Mouse (Mus musculus): Measurements from ENCODE around the gene Usp13. TPM values are rescaled to one million over a fixed set of nuclear protein-coding genes. Genes with fewer than 3 reads are reported as not detected.

Gene Usp13
- polyA plus RNA-seq (2012; rRNA removed), result 0.98 and 1.00 TPM in 2 replicates

DNA sequence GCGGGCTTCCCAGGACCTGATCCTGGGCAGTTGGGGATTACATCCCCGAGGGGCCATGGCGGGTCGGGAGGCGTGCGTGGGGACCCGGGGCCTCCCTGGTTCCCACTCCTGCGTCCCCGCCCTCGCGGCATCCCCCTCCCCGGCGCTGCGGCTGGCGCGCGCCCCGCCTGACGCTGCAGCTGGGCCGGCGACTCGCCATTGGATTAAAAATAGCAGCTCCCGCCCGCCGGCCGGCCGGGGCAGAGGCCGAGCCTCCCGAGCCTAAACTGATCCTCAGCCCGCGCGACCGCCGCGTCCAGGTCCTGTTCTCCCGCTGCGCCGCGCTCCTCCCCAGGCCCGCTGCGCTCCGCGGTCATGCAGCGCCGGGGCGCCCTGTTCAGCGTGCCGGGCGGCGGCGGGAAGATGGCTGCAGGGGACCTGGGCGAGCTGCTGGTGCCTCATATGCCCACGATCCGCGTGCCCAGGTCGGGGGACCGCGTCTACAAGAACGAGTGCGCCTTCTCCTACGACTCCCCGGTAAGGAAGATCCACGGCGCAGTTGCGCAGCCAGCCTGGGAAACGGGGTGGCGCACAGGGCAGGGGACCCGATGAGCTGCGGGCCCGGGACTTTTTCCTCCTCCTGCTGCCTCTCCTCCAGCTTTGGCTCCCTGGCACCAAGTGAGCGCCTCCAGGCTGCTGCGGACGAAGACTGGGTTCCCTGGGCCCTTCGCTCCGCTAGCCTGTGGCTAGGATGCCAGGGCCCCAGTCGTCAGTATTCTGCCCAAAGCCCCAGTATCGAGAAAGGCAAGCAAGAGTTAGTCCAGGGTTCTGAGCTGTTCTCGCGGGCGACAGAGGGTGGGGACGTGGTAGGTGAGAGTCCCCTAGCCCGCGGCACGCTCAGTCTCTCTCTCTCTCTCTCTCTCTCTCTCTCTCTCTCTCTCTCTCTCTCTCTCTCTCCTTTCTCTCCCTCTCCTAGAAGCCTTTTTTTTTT lies at the start of gene Usp13:
Gene Usp13, plus strand, starts transcription at position 190 of the 970 bp plus-strand sequence.
- no peak for DNase-seq (ENCODE audit: low read depth)

DNA sequence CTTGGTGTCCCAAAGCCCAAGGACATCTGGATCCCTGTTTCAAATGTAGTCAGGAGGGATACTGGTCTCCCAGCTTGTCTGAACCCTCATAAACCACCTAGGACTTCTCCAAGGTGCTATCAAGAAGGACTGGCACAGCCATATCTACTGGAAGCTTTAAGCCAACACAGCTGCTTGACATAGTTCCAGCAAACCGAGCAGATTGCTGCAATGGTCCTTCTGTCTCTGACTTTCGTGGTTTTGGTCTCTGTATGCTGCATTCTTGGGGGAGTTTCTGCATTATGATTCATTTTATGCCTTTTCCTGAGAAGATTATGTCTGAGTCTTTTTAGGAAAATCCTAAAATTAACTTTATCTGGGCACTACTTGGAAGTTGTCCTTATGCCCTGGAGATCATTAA lies 46.6 kb upstream of the Usp13 start:
- no peak for DNase-seq (ENCODE audit: low read depth)

DNA sequence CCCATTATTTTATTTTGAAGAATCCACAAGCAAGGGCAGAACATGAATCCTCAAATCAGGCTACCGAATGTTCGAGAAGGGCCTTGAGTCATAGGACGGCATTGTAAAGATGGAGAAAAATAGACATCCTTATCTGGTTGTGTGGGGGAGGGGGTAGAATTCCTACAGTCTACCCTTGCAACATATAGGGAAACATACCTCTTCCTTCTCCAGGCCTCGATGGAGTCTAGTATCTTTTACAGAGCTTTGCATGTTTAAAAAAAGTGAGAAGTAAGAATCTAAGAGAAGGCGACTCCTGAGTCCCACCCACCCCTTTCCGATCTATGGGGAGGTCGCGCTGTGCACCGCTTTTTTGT lies 367 bp upstream of the Usp13 start:
- DNase-seq (ENCODE audit: low read depth), result no peak

DNA sequence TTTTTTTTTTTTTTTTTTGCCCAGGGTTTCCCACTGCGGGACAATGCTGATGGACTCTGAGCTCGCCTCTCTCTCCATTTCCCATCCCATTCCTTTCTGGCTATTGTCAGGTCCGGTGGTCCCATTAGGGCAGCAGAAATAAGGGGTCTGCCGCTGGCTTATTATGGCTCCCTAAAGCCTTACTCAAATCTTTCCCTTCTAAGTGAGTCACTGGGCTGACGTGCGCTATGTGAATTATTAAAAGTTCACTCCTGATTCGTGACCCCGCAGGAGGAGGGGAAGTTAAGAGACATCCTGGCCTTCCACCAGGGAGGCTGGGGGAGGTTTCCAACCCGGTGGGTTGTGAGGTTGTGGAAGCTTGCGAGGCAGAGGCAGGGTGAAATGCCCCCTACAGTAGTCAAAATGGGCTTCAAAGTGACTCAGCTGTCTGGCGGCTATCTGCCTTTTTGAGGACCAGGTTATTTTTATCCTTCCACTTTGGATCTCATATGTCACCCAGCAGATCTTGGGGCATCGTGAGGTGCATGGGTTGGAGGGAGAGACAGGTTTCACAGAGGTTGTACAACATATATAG lies 1.1 kb downstream of the Usp13 start:
- DNase-seq (ENCODE audit: low read depth), result no peak

DNA sequence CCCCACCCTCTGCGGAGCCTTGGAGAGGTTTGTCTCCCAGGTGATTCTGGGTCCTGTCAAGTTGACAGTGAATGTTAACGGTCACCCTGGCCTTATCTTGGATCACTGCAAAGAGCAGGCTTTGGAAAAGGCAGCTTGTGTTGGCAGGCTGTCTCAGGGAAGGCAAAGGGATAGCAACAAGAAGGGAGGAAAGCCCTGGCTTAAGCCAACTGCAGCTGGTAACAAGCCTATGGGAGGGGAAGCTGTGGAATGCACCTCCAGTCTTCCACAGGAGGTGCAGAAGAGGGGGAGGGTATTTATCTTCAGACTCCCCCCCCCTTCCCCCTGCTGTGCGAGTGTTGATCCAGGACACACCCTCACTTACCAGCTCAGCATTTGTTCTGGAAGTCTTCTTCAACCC lies 5.3 kb downstream of the Usp13 start:
- DNase-seq (ENCODE audit: low read depth), result no peak

DNA sequence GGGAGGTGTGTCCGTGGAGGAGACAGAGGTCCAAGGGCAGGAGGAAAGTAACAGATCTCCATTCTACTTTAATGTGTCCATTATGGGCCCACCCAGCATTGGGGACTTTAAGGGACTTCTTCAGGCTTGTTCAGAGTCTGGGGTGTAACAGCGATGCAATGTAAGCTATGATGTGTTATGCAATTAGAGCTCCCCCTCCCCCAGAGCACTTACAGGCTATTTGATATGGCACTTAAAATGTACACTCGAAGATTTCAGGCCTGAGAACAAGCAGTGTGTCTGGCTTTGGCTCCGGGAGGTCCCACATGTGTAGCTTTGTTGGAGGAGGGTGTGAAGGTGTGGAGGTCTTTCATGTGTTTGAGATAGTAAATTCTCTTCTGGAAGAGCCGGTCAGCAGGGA lies 7.6 kb downstream of the Usp13 start:
- DNase-seq (ENCODE audit: low read depth), result no peak

DNA sequence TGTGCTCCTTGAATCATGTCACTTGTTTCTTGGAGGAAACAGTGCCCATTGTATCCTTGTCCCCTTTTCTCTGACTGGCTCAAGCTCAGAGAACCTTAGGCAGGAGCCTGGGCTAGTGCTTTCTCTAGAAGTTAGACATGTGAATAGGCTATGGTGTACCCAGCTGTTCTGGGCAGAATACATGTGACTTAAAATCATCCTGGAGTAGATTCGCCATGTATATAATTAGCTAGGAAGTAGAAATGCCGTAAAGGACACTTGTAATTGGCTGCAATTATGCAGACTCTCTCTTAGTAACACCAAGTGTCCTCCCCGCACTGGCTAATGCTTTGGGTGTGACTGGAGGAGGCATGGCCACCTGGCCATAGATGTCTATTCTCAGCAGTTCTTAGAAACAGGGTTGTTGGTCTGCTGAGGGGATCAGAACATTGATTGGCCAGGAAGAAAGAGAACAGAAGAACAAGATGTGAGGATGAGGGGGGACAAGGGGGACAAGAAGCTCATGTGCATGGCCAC lies 8.7 kb downstream of the Usp13 start:
- DNase-seq (ENCODE audit: low read depth), result no peak

DNA sequence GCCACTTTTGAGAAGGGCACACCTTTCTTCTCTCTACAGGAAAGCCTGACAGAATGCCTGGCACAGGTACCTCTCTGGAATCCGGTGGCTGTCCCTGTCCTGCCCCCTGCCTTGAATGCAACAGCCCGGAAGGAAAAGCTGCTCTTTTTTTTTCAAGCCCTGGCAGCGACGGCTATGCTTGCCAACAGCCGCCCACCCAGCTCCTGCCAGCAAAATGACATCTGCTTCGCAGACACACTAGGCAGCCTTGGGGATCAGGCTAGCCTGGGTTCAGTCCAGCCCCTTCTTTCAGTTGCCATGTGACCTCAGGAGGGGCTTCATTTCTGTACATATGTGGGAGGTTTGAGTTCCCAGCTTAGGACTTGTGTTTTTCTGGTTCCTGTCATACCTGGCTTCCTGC lies 9.4 kb downstream of the Usp13 start:
- no peak for DNase-seq (ENCODE audit: low read depth)

DNA sequence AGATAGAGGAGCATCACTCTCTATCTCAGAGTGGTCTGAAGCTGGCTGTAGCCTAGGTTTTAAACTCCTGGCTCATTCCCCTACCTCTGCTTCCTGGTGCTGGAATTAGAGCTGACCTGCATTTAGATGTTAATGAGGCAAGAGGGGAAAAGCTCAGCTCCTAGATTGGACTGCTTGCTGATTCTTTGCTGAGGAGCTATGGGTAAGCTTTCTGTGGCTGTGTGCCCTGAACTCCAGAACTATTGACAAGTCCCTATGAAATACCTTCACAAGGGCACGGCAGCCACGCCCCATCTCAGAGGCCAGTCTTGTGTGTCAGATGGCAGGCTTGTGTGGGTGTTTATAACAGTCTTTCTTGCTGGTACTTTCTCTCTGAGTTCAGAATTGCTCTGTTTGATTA lies 16.5 kb downstream of the Usp13 start:
- DNase-seq (ENCODE audit: low read depth), result no peak

DNA sequence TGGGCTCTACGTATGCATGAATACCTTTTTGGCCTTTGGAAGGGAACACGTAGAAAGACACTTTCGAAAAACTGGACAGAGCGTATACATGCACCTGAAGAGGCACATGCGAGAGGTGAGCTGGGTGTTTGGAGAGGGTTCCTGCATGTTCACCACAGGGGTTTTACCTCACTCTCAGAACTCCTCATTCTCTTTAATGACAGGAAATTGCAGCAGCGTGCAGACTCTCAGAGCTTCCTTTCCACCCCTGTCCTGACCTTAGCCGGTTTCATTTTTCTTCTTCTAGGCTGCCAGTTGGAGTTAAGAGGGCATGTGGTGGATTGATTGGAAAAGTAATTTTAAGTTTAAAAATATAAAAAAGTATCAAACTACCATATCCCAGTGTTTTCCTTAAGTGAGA lies 20.5 kb downstream of the Usp13 start:
- no peak for DNase-seq (ENCODE audit: low read depth)

DNA sequence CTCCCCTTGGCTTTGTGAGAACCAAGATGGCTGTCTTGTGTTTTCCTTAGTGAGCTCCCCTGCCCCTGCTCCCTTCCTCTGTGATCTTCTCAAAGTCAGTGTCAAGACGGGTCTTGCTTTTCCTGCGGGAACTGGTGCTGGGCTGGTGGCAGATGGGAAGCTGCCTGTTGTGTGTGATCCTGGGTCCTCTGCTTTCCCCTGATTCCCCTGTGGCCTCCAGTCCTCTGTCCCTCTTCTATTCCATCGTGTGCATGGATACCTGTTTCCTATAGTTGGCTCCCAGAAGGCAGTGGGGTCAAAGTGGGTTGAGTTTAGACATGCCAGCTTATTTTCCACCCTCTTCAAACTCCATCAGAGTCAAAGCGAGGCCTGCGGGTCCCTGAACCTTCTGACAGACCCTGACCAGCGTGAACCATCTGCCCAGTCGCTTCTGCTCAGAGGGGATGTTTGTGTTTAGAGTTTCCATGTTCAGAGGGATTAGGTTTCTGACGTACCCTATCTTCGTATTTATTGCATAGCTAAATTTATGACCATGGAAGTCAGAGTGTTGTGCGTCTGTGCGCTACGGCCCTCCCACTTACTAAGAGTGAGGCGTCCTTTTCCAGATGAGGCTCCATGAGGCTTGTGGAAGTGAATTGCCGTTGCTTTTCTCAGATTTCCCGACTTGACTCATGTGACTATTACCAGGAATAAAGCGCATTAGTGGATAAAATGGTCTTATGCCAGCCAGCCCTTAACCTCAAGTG lies 39.2 kb downstream of the Usp13 start:
- DNase-seq (ENCODE audit: low read depth), result no peak

DNA sequence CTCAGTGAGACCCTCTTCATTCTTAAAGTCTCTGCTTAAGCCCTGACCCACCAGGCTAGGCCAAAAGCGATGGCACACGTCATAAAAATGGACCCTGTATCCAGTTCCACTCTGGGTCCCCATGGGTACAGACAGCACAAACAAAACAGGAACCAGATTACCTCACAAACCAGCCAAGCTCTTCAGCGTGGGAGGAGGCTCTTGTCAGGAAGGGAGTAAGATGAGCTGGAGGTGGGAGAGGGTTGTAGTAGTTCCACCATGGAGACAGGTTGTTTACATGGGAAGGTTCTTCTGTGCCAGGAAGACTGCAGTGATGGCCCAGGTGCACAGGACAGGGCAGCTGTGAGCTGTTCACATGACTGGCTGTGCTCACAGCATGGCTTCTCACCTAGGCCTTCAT lies 53.7 kb downstream of the Usp13 start:
- no peak for DNase-seq (ENCODE audit: low read depth)

DNA sequence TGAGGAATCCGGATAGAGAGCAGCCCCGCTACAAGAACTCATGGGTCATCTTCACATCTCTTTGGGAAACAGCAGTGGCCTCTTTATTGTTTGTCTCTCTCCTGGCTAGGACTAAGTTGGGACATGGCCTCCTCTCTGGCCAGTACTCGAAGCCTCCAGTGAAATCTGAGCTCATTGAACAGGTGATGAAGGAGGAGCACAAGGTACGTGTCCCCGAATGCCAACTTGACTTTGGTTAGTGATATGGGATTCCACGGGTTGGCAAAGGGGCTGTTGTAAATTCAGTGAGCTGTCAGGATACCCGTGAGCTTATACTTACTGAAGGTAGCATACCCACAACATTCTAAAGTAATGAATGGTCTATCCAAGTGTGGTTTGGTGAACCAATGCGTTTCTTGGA lies 69.0 kb downstream of the Usp13 start:
- no peak for DNase-seq (ENCODE audit: low read depth)

DNA sequence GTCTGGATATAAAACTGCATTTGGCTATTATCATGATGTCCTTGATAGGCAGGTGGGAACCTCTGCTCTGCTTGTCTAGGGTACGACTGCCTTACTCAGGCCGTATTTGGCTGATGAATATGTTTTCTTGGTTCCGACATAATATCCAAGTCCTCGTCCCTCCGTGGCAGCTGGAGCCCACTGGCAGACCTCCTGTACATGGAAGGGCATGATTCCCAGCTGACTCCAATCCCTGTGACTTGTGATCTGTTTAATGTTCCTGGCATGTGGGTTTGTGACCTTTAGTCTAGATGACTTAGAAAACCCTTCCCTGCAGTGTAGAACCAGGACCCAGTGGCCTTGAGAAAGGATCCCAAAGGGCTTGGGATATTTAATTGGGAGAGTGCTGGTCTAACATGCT lies 71.5 kb downstream of the Usp13 start:
- no peak for DNase-seq (ENCODE audit: low read depth)

DNA sequence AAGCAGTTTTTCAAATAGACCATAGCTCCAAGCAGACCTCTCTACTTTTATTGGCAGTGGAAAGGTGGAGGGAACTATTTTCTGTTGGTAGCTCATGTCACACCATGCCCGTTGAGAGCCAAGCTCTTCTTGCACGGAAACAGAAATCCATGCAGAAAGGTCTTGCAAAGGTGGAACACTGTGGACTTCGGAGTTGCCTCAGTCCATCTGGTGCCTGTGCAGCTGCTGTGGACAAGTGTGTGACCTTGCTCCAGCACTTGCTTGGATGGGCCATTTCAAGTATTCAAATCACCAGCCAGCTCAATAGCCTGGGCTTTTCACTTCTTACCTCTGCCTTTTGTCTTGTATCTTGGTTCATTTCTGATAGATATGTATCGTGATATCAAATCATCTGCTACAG lies 72.8 kb downstream of the Usp13 start:
- DNase-seq (ENCODE audit: low read depth), result no peak

DNA sequence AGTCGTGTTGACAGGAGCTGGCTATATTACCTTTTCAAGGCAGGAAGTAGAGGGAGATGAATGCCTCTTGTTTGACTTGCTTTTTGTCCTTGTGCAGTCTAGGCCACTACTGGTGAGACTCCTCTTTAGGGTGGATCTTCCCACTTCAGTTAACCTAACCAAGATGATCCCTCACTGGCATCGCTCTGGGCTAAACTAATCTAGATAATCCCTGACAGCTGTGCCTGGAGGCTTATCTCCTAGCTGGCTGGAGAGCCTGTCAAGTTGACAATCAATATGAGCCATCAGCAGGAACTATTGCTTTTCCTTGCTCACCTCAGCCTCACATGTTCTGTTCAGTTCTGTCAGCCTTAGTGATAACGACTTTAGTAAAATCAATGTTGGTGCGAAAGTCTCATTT lies 86.1 kb downstream of the Usp13 start:
- no peak for DNase-seq (ENCODE audit: low read depth)

DNA sequence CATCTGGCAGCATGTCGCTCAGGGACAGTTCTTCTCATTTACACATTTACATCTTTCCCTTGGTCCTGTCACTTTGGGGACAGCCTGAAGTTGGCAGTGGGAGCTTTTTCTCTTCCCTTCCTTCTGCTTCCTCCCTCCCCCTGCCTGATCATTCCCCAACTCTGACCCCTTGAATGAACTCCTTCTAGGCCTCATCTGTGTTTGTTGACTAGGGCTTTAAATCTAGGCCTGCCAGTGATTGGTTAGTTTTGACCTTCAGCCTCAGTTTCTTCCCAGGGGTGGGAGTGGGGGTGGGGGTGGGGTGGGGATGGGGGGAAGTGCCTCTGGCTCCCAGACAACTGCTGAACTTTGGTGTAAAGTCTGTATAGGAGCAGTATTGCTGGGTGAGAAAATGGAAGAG lies 87.3 kb downstream of the Usp13 start:
- no peak for DNase-seq (ENCODE audit: low read depth)

DNA sequence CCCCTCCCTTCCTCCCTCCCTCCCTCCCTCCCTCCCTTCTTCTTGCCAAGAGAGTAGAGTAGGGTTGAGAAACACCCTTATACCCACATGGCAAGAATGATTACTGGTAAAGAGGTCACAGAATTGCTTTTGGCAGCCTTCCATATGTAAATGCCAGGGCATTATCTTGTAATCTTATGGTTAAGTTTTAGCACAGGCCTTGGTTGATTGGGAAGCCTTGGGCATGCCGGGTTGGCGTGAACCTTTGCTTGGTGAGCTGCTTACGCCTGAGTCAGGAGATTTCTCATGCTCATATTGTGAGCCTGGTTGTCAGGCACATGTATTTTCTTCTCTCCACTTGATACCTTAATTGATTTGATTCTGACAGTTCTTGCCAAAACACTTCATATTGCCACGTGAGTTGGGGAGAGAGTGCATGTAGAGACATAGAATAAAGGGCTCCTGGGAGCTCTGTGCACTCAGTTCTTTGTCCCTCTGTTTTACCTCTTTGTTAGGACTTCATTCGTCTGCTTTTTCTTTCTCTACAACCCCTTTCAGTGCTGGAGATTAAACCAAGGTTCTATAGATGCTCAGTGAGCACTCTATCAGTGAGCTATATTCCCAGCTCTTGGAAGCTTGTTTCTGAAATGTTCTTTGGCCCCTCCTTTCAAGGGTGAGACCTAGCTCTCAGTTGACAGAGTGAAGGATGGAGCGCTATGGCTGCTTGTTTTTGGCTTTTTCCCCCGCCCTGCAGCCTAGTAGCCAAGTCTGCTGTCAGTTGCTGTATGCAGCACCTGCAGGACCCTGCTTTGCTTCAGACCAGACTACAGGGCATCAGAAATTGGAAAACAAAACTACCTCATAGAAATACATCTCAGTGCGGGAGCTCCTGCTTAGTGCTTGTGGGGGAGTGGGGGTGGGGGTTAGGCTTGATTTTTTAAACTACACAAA lies 88.8 kb downstream of the Usp13 start:
- DNase-seq (ENCODE audit: low read depth), result peak; percentile 9

DNA sequence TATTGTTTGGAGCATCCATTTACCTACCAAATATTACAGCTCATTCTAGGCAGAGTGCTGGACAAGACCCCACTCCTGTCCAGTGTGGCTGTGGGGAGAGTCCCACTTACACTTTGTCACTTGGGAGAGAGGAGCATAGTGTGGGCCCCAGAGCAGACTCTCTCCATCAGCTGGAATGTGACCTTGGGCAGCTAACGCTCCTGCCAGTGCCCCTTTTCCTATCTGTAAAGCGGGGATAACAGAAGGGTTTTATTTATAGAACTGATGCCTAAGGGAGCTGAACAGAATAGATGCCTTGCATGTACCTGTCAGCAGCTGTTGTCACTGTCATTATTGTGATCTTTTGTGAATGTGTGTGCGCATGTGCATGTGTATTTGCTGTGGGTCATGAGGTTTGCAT lies 91.1 kb downstream of the Usp13 start:
- no peak for DNase-seq (ENCODE audit: low read depth)

DNA sequence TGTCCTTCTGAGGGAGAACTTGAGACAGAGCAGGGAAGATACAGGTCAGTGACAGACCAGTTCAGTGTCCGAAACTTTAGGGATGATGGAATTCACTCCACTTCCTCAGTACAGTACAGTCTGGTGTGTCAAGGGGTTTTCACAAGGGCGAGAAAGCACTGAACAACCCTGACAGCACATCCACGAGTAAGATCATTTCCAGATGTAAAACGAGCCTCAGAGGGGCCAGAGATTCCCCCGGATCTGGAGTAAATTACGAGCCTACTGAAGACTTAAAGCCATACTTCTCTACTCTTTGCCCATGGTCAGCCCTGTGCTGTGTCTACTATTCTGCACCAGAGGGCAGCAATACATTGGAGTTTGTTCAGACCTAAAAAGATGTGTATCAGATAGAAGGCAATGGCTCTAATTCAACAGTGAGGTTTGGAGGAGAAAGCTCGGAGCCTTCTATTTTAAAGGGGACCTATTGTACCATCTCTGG lies 92.8 kb downstream of the Usp13 start:
- DNase-seq (ENCODE audit: low read depth), result no peak

DNA sequence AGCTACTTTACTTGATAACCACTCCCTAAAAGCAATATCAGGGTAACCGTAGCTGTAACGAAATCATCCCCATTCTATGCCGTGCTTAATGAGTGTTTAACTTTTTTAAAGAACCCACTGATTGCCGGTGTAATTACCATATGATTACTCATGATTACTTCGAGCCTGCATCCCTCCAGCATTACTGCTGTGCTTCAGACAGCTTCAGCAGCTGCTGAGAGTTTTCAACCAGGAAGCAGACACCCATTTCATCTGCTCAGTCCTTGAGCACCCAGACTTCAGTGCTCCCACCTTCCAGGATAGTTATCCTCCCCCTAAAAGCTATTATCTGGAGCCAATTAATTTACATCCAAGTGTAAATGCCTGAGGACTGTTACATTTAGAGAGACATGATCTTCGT lies 106.8 kb downstream of the Usp13 start:
- DNase-seq (ENCODE audit: low read depth), result no peak
